In the genomic region with DNA sequence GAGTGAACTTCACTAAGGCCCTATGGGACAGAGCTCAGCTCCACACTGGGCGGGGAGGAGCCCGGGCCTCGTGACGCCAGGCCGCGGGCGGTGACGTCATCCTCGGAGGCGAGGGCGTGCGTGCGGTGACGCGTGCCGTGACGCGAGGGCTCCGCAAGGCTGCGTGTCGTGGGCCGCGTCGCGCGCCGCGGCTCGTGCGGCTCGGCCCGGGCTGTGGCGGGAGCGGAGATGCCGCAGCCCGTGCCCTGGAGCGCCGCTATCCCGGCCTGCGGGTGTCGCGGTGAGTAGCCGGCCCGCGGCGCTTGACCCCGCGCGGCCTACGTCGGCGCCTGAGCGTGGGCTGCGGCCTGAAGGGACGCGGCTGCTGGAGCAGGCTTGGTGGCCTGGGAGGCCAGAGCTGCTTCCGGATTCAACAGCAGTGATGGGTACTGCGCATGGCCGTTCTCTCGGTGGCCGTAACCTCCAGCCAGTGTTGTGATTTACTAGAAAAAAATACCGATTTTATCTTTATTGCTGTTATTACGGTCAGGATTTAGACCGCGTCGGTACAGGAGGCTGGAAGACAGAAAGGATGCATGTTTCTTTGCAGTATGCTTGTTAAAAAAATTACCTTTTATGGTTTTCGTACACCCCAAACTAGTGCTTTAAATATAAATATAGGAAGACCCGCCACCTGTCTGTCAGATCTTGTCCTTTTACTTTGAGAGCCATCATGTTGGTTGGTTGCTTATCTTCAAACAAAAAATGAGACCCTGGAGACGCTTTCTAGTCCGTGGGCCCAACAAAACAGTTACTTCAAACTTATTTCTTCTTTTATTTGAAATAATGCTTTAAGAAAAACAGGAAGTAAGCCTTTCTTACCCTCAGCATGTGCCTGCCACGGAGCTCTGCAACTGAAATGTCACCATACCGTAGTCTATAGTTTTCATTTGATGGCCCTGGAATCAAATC, we compare ENCODE assay signal across 8 mouse cellular contexts. TPM values are rescaled to one million over a fixed set of nuclear protein-coding genes. Genes with fewer than 3 reads are reported as not detected.
DNase-seq lines count a peak whose midpoint lies in the region; ATAC-seq and TF ChIP-seq lines count a peak whose summit lies in the region.

A gene (minus strand): TSS at position 402 of the 951 bp plus-strand sequence.

- H3K27ac ChIP-seq in forebrain, postnatal 0 days (ENCODE audit: low read depth, low read length): peak within 1 kb of the TSS; percentile 89
- H3K27ac ChIP-seq in layer of hippocampus, adult 2 months: peak within 1 kb of the TSS; percentile 96
- H3K27ac ChIP-seq in neural tube, embryonic 15.5 days (replicated peaks): peak within 1 kb of the TSS; percentile 93

- no peaks in the 10 kb centered on the region for H3K36me3 ChIP-seq in forebrain, postnatal 0 days (ENCODE audit: insufficient read depth)
- H3K36me3 ChIP-seq in neural tube, embryonic 15.5 days: no peaks in the 10 kb centered on the region

- no peaks in the 10 kb centered on the region for H3K9me3 ChIP-seq in forebrain, postnatal 0 days (ENCODE audit: low read length)
- no peaks in the 10 kb centered on the region for H3K9me3 ChIP-seq in neural tube, embryonic 15.5 days (replicated peaks)

- peak within 1 kb of the TSS; percentile 56 for H3K4me3 ChIP-seq in forebrain, postnatal 0 days (ENCODE audit: low read depth, low read length)
- H3K4me3 ChIP-seq in layer of hippocampus, adult 2 months: peak within 1 kb of the TSS; percentile 71
- H3K4me3 ChIP-seq in lung, adult 2 months (replicated peaks; ENCODE audit: extremely low read depth, low read depth, low read length): peak within 1 kb of the TSS; percentile 38
- H3K4me3 ChIP-seq in neural tube, embryonic 15.5 days (replicated peaks): peak within 1 kb of the TSS; percentile 78

- TF ChIP-seq CTCF in forebrain, postnatal 0 days (IDR thresholded peaks at IDR 0.05; ENCODE audit: low read depth): no peak
- no peak for TF ChIP-seq CTCF in layer of hippocampus, adult 2 months (conservative IDR thresholded peaks at IDR 0.05)
- TF ChIP-seq CTCF in lung, adult 2 months (IDR thresholded peaks at IDR 0.05; ENCODE audit: insufficient read depth, low read length): no peak

- H3K9ac ChIP-seq in forebrain, postnatal 0 days: peak within 1 kb of the TSS; percentile 68
- peak within 1 kb of the TSS; percentile 85 for H3K9ac ChIP-seq in neural tube, embryonic 15.5 days (replicated peaks)

- H3K27me3 ChIP-seq in forebrain, postnatal 0 days (ENCODE audit: insufficient read depth, low read length): no peaks in the 10 kb centered on the region
- no peaks in the 10 kb centered on the region for H3K27me3 ChIP-seq in neural tube, embryonic 15.5 days (replicated peaks)

- TF ChIP-seq POLR2A in lung, adult 2 months (IDR thresholded peaks at IDR 0.05; ENCODE audit: borderline replicate concordance, extremely low read depth, low read depth, low read length): no peak; the same call in 1 of the 2 replicates

- peak within 1 kb of the TSS; percentile 62 for H3K4me2 ChIP-seq in forebrain, postnatal 0 days (ENCODE audit: low read depth)
- peak within 1 kb of the TSS; percentile 63 for H3K4me2 ChIP-seq in neural tube, embryonic 15.5 days

- ATAC-seq in forebrain, postnatal 0 days: peak; percentile 99
- peak; percentile 98 for ATAC-seq in neural tube, embryonic 15.5 days (ENCODE audit: low FRiP score)

- peak; percentile 86 for DNase-seq in ES-CJ7 (ENCODE audit: low read depth, low spot score)
- peak; percentile 91 for DNase-seq in cerebellum, adult 11 months
- peak; percentile 94 for DNase-seq in forebrain, postnatal 0 days
- peak; percentile 93 for DNase-seq in heart, postnatal 4 days
- peak; percentile 91 to 94 for DNase-seq in layer of hippocampus, adult 2 months (ENCODE audit: low spot score in 2 of 2)
- peak; percentile 83 for DNase-seq in lung, adult 2 months
- DNase-seq in testis, postnatal 10 days (ENCODE audit: low spot score): peak; percentile 96

- peaks cover 5% of the 10 kb centered on the region for H3K4me1 ChIP-seq in forebrain, postnatal 0 days (ENCODE audit: insufficient read depth)
- H3K4me1 ChIP-seq in lung, adult 2 months (ENCODE audit: control insufficient read depth, insufficient read depth, low read length): no peaks in the 10 kb centered on the region
- peaks cover 12% of the 10 kb centered on the region for H3K4me1 ChIP-seq in neural tube, embryonic 15.5 days

- WGBS in forebrain, postnatal 0 days: 3% methylated on average over 72 of the region's 72 CpGs
- WGBS in lung, adult 2 months: 2% methylated on average over 72 of the region's 72 CpGs
- 3% methylated on average over 71 of the region's 72 CpGs for WGBS in neural tube, embryonic 15.5 days

RNA-seq across cellular contexts. Expression of the gene that starts here (rescaled TPM):
- not detected in 2 replicates for total RNA-seq in forebrain, postnatal 0 days (2014; rRNA removed)
- 2.0 TPM in 1 of 2 replicates, not detected in the other for polyA plus RNA-seq in forebrain, postnatal 0 days (2015; fragmentation: Nextera tagmentation; extraction: Ambion mirVana)
- total RNA-seq in heart, postnatal 4 days (2021): not detected
- total RNA-seq in layer of hippocampus, adult 2 months (2021): not detected
- polyA plus RNA-seq in lung, adult 2 months (2012; rRNA removed): not detected in 2 replicates
- polyA plus RNA-seq in neural tube, embryonic 15.5 days (2015; fragmentation: Nextera tagmentation; extraction: Ambion mirVana): not detected in 2 replicates

Comparison
In these comparisons a context has a peak if more than half of its experiments do, and no peak if none do; other contexts are left out.
1. Peak in every context shown above with its lines: DNase-seq, ATAC-seq, H3K4me3 ChIP-seq and H3K27ac ChIP-seq.
2. Peak in DNase-seq in heart, postnatal 4 days; RNA of the gene not detected or under 1 TPM.
3. Peak in DNase-seq, H3K4me3 ChIP-seq and H3K27ac ChIP-seq in layer of hippocampus, adult 2 months; RNA of the gene not detected or under 1 TPM.
4. Peak in DNase-seq and H3K4me3 ChIP-seq in lung, adult 2 months; RNA of the gene not detected or under 1 TPM.
5. Peak in ATAC-seq, H3K4me3 ChIP-seq, H3K27ac ChIP-seq, H3K9ac ChIP-seq and H3K4me2 ChIP-seq in neural tube, embryonic 15.5 days; RNA of the gene not detected or under 1 TPM.